Mouse (Mus musculus): Measurements from ENCODE around the gene Mpped2. TPM values are rescaled to one million over a fixed set of nuclear protein-coding genes. Genes with fewer than 3 reads are reported as not detected.

The Mpped2 gene
- polyA plus RNA-seq, 1 experiment = not detected

DNA sequence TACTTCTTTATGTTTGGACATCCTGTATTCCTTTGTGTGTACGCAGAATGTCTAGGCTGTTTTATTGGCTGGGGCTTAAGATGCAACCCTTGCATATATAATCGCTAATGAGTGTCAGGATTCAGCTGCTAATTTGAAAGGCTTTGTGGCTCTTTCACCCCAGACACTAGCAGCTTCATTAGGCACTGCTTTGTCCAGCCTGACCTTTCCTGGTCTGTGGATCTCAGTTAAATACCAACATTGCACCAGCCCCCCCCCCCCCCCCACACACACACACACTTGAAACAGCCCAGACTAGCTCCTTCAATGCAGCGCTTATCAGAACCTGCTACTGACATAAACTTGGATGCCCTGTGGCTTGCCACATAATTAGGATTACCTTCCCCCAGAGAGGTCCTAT, 104.8 kb downstream of the Mpped2 start:
- no peaks in the 10 kb centered on the region for H3K79me2 ChIP-seq (ENCODE audit: control insufficient read depth, insufficient read depth)
- TF ChIP-seq MYOG (IDR thresholded peaks at IDR 0.05; ENCODE audit: control insufficient read depth, extremely low read depth, insufficient read length) (no peak), CEBPB (IDR thresholded peaks at IDR 0.05; ENCODE audit: low read depth) (no peak), USF1 (IDR thresholded peaks at IDR 0.05; ENCODE audit: low read depth) (no peak), MAX (IDR thresholded peaks at IDR 0.05) (no peak), MYOD1 (IDR thresholded peaks at IDR 0.05; ENCODE audit: control insufficient read depth, insufficient read length, low read depth) (no peak), CTCF (IDR thresholded peaks at IDR 0.05; ENCODE audit: control insufficient read depth, insufficient read depth, insufficient read length) (no peak), FOSL1 (IDR thresholded peaks at IDR 0.05; ENCODE audit: insufficient read depth, low read length, poor library complexity, severe bottlenecking) (no peak)
- H3K4me3 ChIP-seq (ENCODE audit: insufficient read depth, poor library complexity, severe bottlenecking) = no peak overlapping the region
- H3K36me3 ChIP-seq (ENCODE audit: control insufficient read depth, insufficient read depth) = no peaks in the 10 kb centered on the region
- H3K27me3 ChIP-seq (ENCODE audit: control insufficient read depth, insufficient read depth, insufficient read length) = no peaks in the 10 kb centered on the region
- no peak overlapping the region for H3ac ChIP-seq (ENCODE audit: control insufficient read depth, insufficient read length, low read depth)
- no peaks in the 10 kb centered on the region for H3K79me3 ChIP-seq (ENCODE audit: low read depth)

DNA sequence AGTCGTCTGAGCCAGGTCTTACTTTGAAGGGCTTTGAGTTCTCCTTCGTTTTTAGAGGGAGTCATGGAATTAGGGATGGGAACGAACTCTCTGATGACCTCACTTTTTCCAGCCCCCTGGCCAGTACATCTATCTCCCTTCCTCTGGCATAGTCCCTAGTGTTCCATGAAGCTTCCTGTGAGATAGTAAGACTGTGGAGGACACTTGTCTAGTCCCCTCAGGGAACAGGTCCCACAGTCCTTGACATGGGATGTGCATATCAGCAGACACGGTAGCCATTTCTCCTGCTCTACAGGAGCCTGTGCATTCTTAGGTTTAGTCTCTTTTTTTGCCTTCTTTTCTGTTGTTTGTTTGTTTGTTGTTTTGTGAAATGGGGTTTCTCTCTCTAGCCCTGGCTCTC, 105.8 kb downstream of the Mpped2 start:
- no peaks in the 10 kb centered on the region for H3K36me3 ChIP-seq (ENCODE audit: control insufficient read depth, insufficient read depth)
- H3K4me3 ChIP-seq (ENCODE audit: insufficient read depth, poor library complexity, severe bottlenecking) = no peak overlapping the region
- TF ChIP-seq CEBPB (IDR thresholded peaks at IDR 0.05; ENCODE audit: low read depth) = no peak
- TF ChIP-seq FOSL1 (IDR thresholded peaks at IDR 0.05; ENCODE audit: insufficient read depth, low read length, poor library complexity, severe bottlenecking) = no peak
- no peak for TF ChIP-seq MYOD1 (IDR thresholded peaks at IDR 0.05; ENCODE audit: control insufficient read depth, insufficient read length, low read depth)
- TF ChIP-seq MYOG (IDR thresholded peaks at IDR 0.05; ENCODE audit: control insufficient read depth, extremely low read depth, insufficient read length) = no peak
- no peak for TF ChIP-seq USF1 (IDR thresholded peaks at IDR 0.05; ENCODE audit: low read depth)
- no peak for TF ChIP-seq CTCF (IDR thresholded peaks at IDR 0.05; ENCODE audit: control insufficient read depth, insufficient read depth, insufficient read length)
- TF ChIP-seq MAX (IDR thresholded peaks at IDR 0.05) = no peak

DNA sequence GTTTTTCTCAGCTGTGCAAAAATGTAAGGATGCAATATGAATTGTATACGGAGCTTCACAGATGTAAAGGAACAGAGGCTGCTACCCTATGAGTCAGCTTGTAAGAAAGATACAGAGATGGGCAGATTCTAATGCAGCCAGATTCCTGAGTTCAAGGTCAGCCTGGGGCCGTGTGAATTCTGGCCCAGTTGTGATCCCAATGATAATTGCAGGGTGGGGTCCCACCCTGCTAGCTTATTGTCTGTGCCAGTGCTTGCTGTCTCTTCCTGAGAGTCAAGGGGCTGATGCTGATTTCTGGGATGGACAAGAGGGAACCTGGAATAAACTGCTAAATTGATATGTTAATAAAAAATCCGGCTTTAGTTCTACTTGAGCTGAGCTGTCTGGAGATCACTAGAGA, 122.8 kb downstream of the Mpped2 start:
- Histone ChIP-seq H3K79me2 (ENCODE audit: control insufficient read depth, insufficient read depth) (no peaks in the 10 kb centered on the region), H3K79me3 (ENCODE audit: low read depth) (no peaks in the 10 kb centered on the region), H3K36me3 (ENCODE audit: control insufficient read depth, insufficient read depth) (no peaks in the 10 kb centered on the region), H3K4me3 (ENCODE audit: insufficient read depth, poor library complexity, severe bottlenecking) (no peak overlapping the region), H3ac (ENCODE audit: control insufficient read depth, insufficient read length, low read depth) (no peak overlapping the region), H3K27me3 (ENCODE audit: control insufficient read depth, insufficient read depth, insufficient read length) (no peaks in the 10 kb centered on the region)
- no peak for TF ChIP-seq MAX (IDR thresholded peaks at IDR 0.05)
- TF ChIP-seq MYOD1 (IDR thresholded peaks at IDR 0.05; ENCODE audit: control insufficient read depth, insufficient read length, low read depth) = no peak
- TF ChIP-seq MYOG (IDR thresholded peaks at IDR 0.05; ENCODE audit: control insufficient read depth, extremely low read depth, insufficient read length) = no peak
- no peak for TF ChIP-seq USF1 (IDR thresholded peaks at IDR 0.05; ENCODE audit: low read depth)
- TF ChIP-seq FOSL1 (IDR thresholded peaks at IDR 0.05; ENCODE audit: insufficient read depth, low read length, poor library complexity, severe bottlenecking) = no peak
- TF ChIP-seq CTCF (IDR thresholded peaks at IDR 0.05; ENCODE audit: control insufficient read depth, insufficient read depth, insufficient read length) = no peak
- no peak for TF ChIP-seq CEBPB (IDR thresholded peaks at IDR 0.05; ENCODE audit: low read depth)

More for the DNA sequence above, 105.8 kb downstream of the Mpped2 start:
- Histone ChIP-seq H3ac (ENCODE audit: control insufficient read depth, insufficient read length, low read depth) (no peak overlapping the region), H3K27me3 (ENCODE audit: control insufficient read depth, insufficient read depth, insufficient read length) (no peaks in the 10 kb centered on the region), H3K79me3 (ENCODE audit: low read depth) (no peaks in the 10 kb centered on the region), H3K79me2 (ENCODE audit: control insufficient read depth, insufficient read depth) (no peaks in the 10 kb centered on the region)

GRCm38 (mm10) chr2:106821292-106821691, 128.2 kb downstream of the Mpped2 start:
- TF ChIP-seq MYOG (IDR thresholded peaks at IDR 0.05; ENCODE audit: control insufficient read depth, extremely low read depth, insufficient read length) = no peak
- TF ChIP-seq USF1 (IDR thresholded peaks at IDR 0.05; ENCODE audit: low read depth) = no peak
- no peak for TF ChIP-seq CEBPB (IDR thresholded peaks at IDR 0.05; ENCODE audit: low read depth)
- no peak for TF ChIP-seq MYOD1 (IDR thresholded peaks at IDR 0.05; ENCODE audit: control insufficient read depth, insufficient read length, low read depth)
- no peak for TF ChIP-seq CTCF (IDR thresholded peaks at IDR 0.05; ENCODE audit: control insufficient read depth, insufficient read depth, insufficient read length)
- TF ChIP-seq FOSL1 (IDR thresholded peaks at IDR 0.05; ENCODE audit: insufficient read depth, low read length, poor library complexity, severe bottlenecking) = no peak
- TF ChIP-seq MAX (IDR thresholded peaks at IDR 0.05) = no peak
- H3K4me3 ChIP-seq (ENCODE audit: insufficient read depth, poor library complexity, severe bottlenecking) = no peak overlapping the region

GRCm38 (mm10) chr2:106821883-106822282, 128.8 kb downstream of the Mpped2 start:
- no peaks in the 10 kb centered on the region for H3K79me2 ChIP-seq (ENCODE audit: control insufficient read depth, insufficient read depth)
- no peak overlapping the region for H3K4me3 ChIP-seq (ENCODE audit: insufficient read depth, poor library complexity, severe bottlenecking)
- no peak overlapping the region for H3ac ChIP-seq (ENCODE audit: control insufficient read depth, insufficient read length, low read depth)
- H3K27me3 ChIP-seq (ENCODE audit: control insufficient read depth, insufficient read depth, insufficient read length) = no peaks in the 10 kb centered on the region
- TF ChIP-seq MAX (IDR thresholded peaks at IDR 0.05) (no peak), CEBPB (IDR thresholded peaks at IDR 0.05; ENCODE audit: low read depth) (no peak), FOSL1 (IDR thresholded peaks at IDR 0.05; ENCODE audit: insufficient read depth, low read length, poor library complexity, severe bottlenecking) (no peak), MYOG (IDR thresholded peaks at IDR 0.05; ENCODE audit: control insufficient read depth, extremely low read depth, insufficient read length) (no peak), USF1 (IDR thresholded peaks at IDR 0.05; ENCODE audit: low read depth) (no peak), CTCF (IDR thresholded peaks at IDR 0.05; ENCODE audit: control insufficient read depth, insufficient read depth, insufficient read length) (no peak), MYOD1 (IDR thresholded peaks at IDR 0.05; ENCODE audit: control insufficient read depth, insufficient read length, low read depth) (no peak)
- no peaks in the 10 kb centered on the region for H3K79me3 ChIP-seq (ENCODE audit: low read depth)
- H3K36me3 ChIP-seq (ENCODE audit: control insufficient read depth, insufficient read depth) = no peaks in the 10 kb centered on the region

More at GRCm38 (mm10) chr2:106821292-106821691, 128.2 kb downstream of the Mpped2 start:
- H3K36me3 ChIP-seq (ENCODE audit: control insufficient read depth, insufficient read depth) = no peaks in the 10 kb centered on the region
- no peaks in the 10 kb centered on the region for H3K79me2 ChIP-seq (ENCODE audit: control insufficient read depth, insufficient read depth)
- H3ac ChIP-seq (ENCODE audit: control insufficient read depth, insufficient read length, low read depth) = no peak overlapping the region
- no peaks in the 10 kb centered on the region for H3K79me3 ChIP-seq (ENCODE audit: low read depth)
- no peaks in the 10 kb centered on the region for H3K27me3 ChIP-seq (ENCODE audit: control insufficient read depth, insufficient read depth, insufficient read length)

DNA sequence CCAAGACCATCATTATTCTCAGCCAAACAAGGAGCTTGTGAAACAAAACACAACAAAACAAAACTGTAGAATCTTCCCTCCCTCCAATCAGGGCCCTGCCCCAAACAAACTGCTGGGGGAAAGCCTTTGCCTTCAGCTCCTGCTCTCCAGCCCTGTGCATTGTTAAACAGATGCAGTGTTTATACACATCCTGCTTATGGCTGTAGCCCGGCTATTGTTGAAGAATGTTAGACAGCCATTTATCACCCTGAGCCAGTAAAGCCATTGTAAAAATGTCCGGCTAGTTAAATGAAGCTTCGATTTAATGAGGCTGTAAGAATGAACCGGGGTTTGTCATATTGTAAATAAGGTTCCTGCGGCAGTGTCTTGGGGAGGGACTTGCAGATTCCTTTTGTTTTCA, 129.5 kb downstream of the Mpped2 start:
- no peaks in the 10 kb centered on the region for H3K27me3 ChIP-seq (ENCODE audit: control insufficient read depth, insufficient read depth, insufficient read length)
- TF ChIP-seq MYOG (IDR thresholded peaks at IDR 0.05; ENCODE audit: control insufficient read depth, extremely low read depth, insufficient read length) = no peak
- no peak for TF ChIP-seq FOSL1 (IDR thresholded peaks at IDR 0.05; ENCODE audit: insufficient read depth, low read length, poor library complexity, severe bottlenecking)
- no peak for TF ChIP-seq MYOD1 (IDR thresholded peaks at IDR 0.05; ENCODE audit: control insufficient read depth, insufficient read length, low read depth)
- TF ChIP-seq CEBPB (IDR thresholded peaks at IDR 0.05; ENCODE audit: low read depth) = no peak
- TF ChIP-seq MAX (IDR thresholded peaks at IDR 0.05) = no peak
- no peak for TF ChIP-seq CTCF (IDR thresholded peaks at IDR 0.05; ENCODE audit: control insufficient read depth, insufficient read depth, insufficient read length)
- TF ChIP-seq USF1 (IDR thresholded peaks at IDR 0.05; ENCODE audit: low read depth) = no peak
- no peak overlapping the region for H3ac ChIP-seq (ENCODE audit: control insufficient read depth, insufficient read length, low read depth)
- no peaks in the 10 kb centered on the region for H3K79me2 ChIP-seq (ENCODE audit: control insufficient read depth, insufficient read depth)
- H3K4me3 ChIP-seq (ENCODE audit: insufficient read depth, poor library complexity, severe bottlenecking) = no peak overlapping the region
- H3K36me3 ChIP-seq (ENCODE audit: control insufficient read depth, insufficient read depth) = no peaks in the 10 kb centered on the region
- no peaks in the 10 kb centered on the region for H3K79me3 ChIP-seq (ENCODE audit: low read depth)
